Mouse (Mus musculus) kidney, postnatal 14 days (tissue): ENCODE measurements around the gene Chrnb2.
A peak's percentile ranks its signal among the peaks of the same experiment; 100 is the strongest.
"Not testable (repeated sequence)": the region's sequence is repeated elsewhere in the genome, so short reads cannot be mapped to it uniquely, and the experiment has no call there.

ENCODE experiments used
- DNase-seq: peaks from one replicate; pipeline ENCODE4 v3.0.0; 2022; ENCODE audit warnings: mixed read lengths

The Chrnb2 gene

GRCm38 (mm10) chr3:89764119-89764724 is at the start of gene Chrnb2:
TSS of gene Chrnb2 (minus strand) at chr3:89764632.
- peak; percentile 88 for DNase-seq

GRCm38 (mm10) chr3:89814051-89814450 is 49.6 kb upstream of the Chrnb2 start:
- DNase-seq: no peak

- DNase-seq: no peak
These were observed 47.7 kb upstream of the Chrnb2 start for GRCm38 (mm10) chr3:89812166-89812565.

- no peak for DNase-seq
These were observed 46.4 kb upstream of the Chrnb2 start for GRCm38 (mm10) chr3:89810841-89811240.

- DNase-seq: no peak
These were observed 44.2 kb upstream of the Chrnb2 start for GRCm38 (mm10) chr3:89808638-89809037.

- no peak for DNase-seq
These were observed 43.4 kb upstream of the Chrnb2 start for GRCm38 (mm10) chr3:89807881-89808280.

- DNase-seq: no peak
These were observed 42.7 kb upstream of the Chrnb2 start for GRCm38 (mm10) chr3:89807171-89807570.

GRCm38 (mm10) chr3:89806751-89807150 is 42.3 kb upstream of the Chrnb2 start:
- DNase-seq: no peak

- no peak for DNase-seq
These were observed 40.7 kb upstream of the Chrnb2 start for GRCm38 (mm10) chr3:89805179-89805578.

- DNase-seq: no peak
These were observed 38.4 kb upstream of the Chrnb2 start for GRCm38 (mm10) chr3:89802876-89803275.

GRCm38 (mm10) chr3:89801507-89801847 is 37.0 kb upstream of the Chrnb2 start:
- DNase-seq: peak; percentile 50

GRCm38 (mm10) chr3:89800774-89801506 is 36.5 kb upstream of the Chrnb2 start:
- no peak for DNase-seq

- not testable (repeated sequence) for DNase-seq
These were observed 35.6 kb upstream of the Chrnb2 start for GRCm38 (mm10) chr3:89800078-89800477.

GRCm38 (mm10) chr3:89799476-89799875 is 35.0 kb upstream of the Chrnb2 start:
- no peak for DNase-seq

- DNase-seq: no peak
These were observed 34.1 kb upstream of the Chrnb2 start for GRCm38 (mm10) chr3:89798518-89798917.

- no peak for DNase-seq
These were observed 31.9 kb upstream of the Chrnb2 start for GRCm38 (mm10) chr3:89796358-89796757.

GRCm38 (mm10) chr3:89795746-89796145 is 31.3 kb upstream of the Chrnb2 start:
- no peak for DNase-seq

GRCm38 (mm10) chr3:89794616-89795015 is 30.2 kb upstream of the Chrnb2 start:
- no peak for DNase-seq

GRCm38 (mm10) chr3:89788680-89789352 is 24.4 kb upstream of the Chrnb2 start:
- no peak for DNase-seq

GRCm38 (mm10) chr3:89786275-89786674 is 21.8 kb upstream of the Chrnb2 start:
- DNase-seq: no peak

- peak; percentile 88 for DNase-seq
These were observed 20.7 kb upstream of the Chrnb2 start for GRCm38 (mm10) chr3:89784991-89785753.

- no peak for DNase-seq
These were observed 17.2 kb upstream of the Chrnb2 start for GRCm38 (mm10) chr3:89781640-89782039.

GRCm38 (mm10) chr3:89780102-89780501 is 15.7 kb upstream of the Chrnb2 start:
- no peak for DNase-seq
